Mouse (Mus musculus) liver, postnatal 0 days (tissue): ENCODE data around the gene H2-Q6. TPM values are rescaled to one million over a fixed set of nuclear protein-coding genes. Genes with fewer than 3 reads are reported as not detected.
"Not testable (repeated sequence)": the region's sequence is repeated elsewhere in the genome, so short reads cannot be mapped to it uniquely, and the experiment has no call there.

Source experiments
- ATAC-seq: fragments of 200-750 bp; cut with Nextera tagmentation; 2 replicates; pipeline ENCODE4 v1.8.0; 2017; ENCODE audit warnings: mild to moderate bottlenecking, moderate library complexity
- DNase-seq: peaks from one replicate; pipeline ENCODE4 v3.0.0-alpha.2; 2016
- H3K27ac ChIP-seq: fragments of 300-500 bp; sonication (generic); 2 replicates; pipeline ENCODE4 v1.5.1; 2014; ENCODE audit warnings: antibody characterized with exemption, moderate library complexity, mild to moderate bottlenecking, low read depth
- H3K27me3 ChIP-seq: fragments of 300-500 bp; sonication (generic); 2 replicates; pipeline ENCODE4 v1.6.1; 2014; ENCODE audit warnings: low read length, control low read depth, mixed read lengths; ENCODE audit not compliant: insufficient read depth
- H3K36me3 ChIP-seq: fragments of 300-500 bp; sonication (generic); replicated peaks from 2 replicates; pipeline ENCODE4 v1.6.1; 2014; ENCODE audit warnings: mild to moderate bottlenecking, control low read depth, low read length, moderate library complexity, mixed read lengths; ENCODE audit not compliant: insufficient read depth
- H3K4me1 ChIP-seq: fragments of 300-500 bp; sonication (generic); 2 replicates; pipeline ENCODE4 v1.6.1; 2014; ENCODE audit warnings: antibody characterized with exemption, mild to moderate bottlenecking, control low read depth; ENCODE audit not compliant: insufficient read depth
- H3K4me2 ChIP-seq: fragments of 300-500 bp; sonication (generic); 2 replicates; pipeline ENCODE4 v1.6.1; 2014; ENCODE audit warnings: low read depth, mild to moderate bottlenecking, low read length, moderate library complexity, mixed read lengths
- H3K4me3 ChIP-seq: fragments of 300-500 bp; sonication (generic); 2 replicates; pipeline ENCODE4 v1.5.1; 2014; ENCODE audit warnings: low read depth, low read length
- H3K9ac ChIP-seq: fragments of 300-500 bp; sonication (generic); replicated peaks from 2 replicates; pipeline ENCODE4 v1.6.1; 2014; ENCODE audit warnings: mild to moderate bottlenecking, moderate library complexity
- H3K9me3 ChIP-seq: fragments of 300-500 bp; sonication (generic); 2 replicates; pipeline ENCODE4 v1.6.1; 2016; ENCODE audit warnings: mild to moderate bottlenecking, control low read depth, low read length, mixed read lengths
- CTCF ChIP-seq: sonication (generic); IDR thresholded peaks from 2 replicates; pipeline ENCODE4 v1.5.1; 2016; ENCODE audit warnings: antibody characterized with exemption, low read depth
- WGBS: fragments of 180-500 bp; shearing (Covaris S2); extraction: QIAGEN DNeasy Blood & Tissue Kit; methylation state at CpG from one replicate; pipeline ENCODE4 v1.1.7; 2014; ENCODE audit not compliant: insufficient replicate concordance; 5-methylcytosine and 5-hydroxymethylcytosine counted together
- polyA plus RNA-seq: library from polyadenylated mRNA; unstranded; fragments of >200 nt; fragmentation: Nextera tagmentation; extraction: Ambion mirVana; gene quantifications from 2 replicates; pipeline ENCODE4 v1.2.1, GENCODE M21; 2015

Gene H2-Q6
- polyA plus RNA-seq, 1 experiment from 2014 or later: 3.7 TPM

DNA sequence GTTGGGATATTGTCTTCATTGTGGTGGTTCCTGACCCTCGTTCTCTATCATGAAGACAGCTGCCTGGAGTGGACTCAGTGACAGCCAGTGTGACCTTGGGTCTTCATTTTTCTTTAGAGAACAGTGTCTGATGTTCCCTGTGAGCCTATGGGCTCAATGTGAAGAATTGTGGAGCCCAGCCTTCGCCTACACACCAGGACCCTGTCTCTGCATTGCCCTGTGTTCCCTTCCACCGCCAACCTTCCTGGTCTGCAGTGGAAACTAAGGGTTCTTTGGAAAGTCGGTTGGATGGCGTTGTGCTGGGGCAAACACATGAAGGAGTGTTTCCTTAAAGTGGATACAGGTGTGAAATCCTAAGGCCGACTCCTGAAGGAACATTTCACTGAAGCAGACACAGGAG, 4.2 kb downstream of the H2-Q6 start:
- H3K4me2 ChIP-seq, H3K9ac ChIP-seq, H3K36me3 ChIP-seq, H3K4me1 ChIP-seq, H3K9me3 ChIP-seq, H3K4me3 ChIP-seq, H3K27ac ChIP-seq, ATAC-seq, DNase-seq: not testable (repeated sequence)
- WGBS: 79% methylated on average over 6 of the region's 6 CpGs
- peaks cover 12% of the 10 kb centered on the region for H3K27me3 ChIP-seq

GRCm38 (mm10) chr17:35430671-35431070, 6.0 kb downstream of the H2-Q6 start:
- H3K9me3 ChIP-seq, DNase-seq, ATAC-seq, H3K4me3 ChIP-seq, H3K36me3 ChIP-seq, H3K27me3 ChIP-seq, H3K27ac ChIP-seq, H3K4me2 ChIP-seq, H3K9ac ChIP-seq, H3K4me1 ChIP-seq: not testable (repeated sequence)
- WGBS: 76% methylated on average over 6 of the region's 6 CpGs

- not testable (repeated sequence) for DNase-seq, ATAC-seq, H3K36me3 ChIP-seq, H3K4me2 ChIP-seq, H3K27me3 ChIP-seq, H3K4me3 ChIP-seq, H3K27ac ChIP-seq, H3K9ac ChIP-seq, H3K4me1 ChIP-seq, H3K9me3 ChIP-seq
- 69% methylated on average over 2 of the region's 3 CpGs for WGBS
Measured at GRCm38 (mm10) chr17:35432167-35432566, 7.5 kb downstream of the H2-Q6 start.

DNA sequence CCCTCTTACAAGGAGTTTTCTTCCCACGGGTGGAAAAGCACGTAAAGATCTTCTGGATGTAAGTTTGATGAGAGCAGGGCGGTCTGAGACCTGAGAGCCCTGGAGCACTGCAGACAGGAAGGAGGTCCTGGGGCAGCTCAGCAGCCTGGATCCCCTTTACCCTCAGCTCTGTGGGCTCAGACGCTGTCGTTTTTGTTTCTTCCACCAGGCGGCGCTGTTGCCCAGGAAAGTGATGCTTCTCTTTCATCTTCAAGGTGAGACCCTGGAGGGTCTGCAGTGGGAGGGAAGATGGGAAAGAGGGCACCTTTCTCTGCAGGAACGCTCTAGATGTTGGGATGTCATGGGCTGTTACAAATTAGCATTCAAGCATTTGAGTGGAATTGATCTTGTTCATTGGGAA, 10.2 kb downstream of the H2-Q6 start:
- TF ChIP-seq CTCF: peak; percentile 73
- whole genome bisulfite sequencing: 9% methylated on average over 8 of the region's 8 CpGs
- not testable (repeated sequence) for ATAC-seq, H3K27me3 ChIP-seq, H3K4me3 ChIP-seq, H3K27ac ChIP-seq, H3K4me1 ChIP-seq, H3K36me3 ChIP-seq, H3K9ac ChIP-seq, H3K4me2 ChIP-seq, H3K9me3 ChIP-seq
- peak; percentile 61 for DNase-seq

GRCm38 (mm10) chr17:35435577-35435976, 10.9 kb downstream of the H2-Q6 start:
- H3K4me2 ChIP-seq, H3K9ac ChIP-seq, ATAC-seq, H3K36me3 ChIP-seq, H3K27ac ChIP-seq, H3K9me3 ChIP-seq, DNase-seq, H3K4me1 ChIP-seq, H3K4me3 ChIP-seq: not testable (repeated sequence)
- peaks cover 12% of the 10 kb centered on the region for H3K27me3 ChIP-seq
- 63% methylated on average over 3 of the region's 3 CpGs for WGBS

DNA sequence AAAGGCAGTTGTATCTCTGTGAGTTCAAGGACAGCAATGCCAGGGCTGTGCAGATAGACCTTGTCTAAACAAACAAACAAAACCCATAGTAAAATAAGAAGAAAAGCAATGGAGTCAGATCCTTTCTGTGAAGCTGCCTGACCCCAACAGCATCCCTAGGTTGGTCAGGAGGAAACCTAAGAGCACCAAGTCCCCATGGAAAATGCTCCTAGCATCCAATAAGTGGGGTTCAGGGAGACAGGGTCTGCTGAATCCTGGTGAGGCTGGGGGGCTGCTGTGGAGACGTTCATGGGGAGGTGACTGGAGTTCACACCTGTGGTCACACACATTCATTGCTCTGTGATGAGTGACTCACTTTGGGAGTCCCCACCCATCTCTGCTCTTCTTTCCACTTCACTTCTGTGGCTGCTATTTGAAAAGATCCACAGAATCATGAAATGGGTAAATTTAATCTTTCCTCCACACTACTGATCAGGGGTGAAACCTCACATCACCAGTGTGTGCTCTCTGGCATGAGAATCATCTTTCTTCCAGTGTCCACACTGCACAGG, 12.8 kb downstream of the H2-Q6 start:
- 58% methylated on average over 1 of the region's 1 CpGs for WGBS
- not testable (repeated sequence) for H3K9me3 ChIP-seq, H3K4me1 ChIP-seq, H3K4me2 ChIP-seq, DNase-seq, H3K9ac ChIP-seq, H3K27ac ChIP-seq, H3K4me3 ChIP-seq, H3K36me3 ChIP-seq, ATAC-seq
- H3K27me3 ChIP-seq: peaks cover 12% of the 10 kb centered on the region

DNA sequence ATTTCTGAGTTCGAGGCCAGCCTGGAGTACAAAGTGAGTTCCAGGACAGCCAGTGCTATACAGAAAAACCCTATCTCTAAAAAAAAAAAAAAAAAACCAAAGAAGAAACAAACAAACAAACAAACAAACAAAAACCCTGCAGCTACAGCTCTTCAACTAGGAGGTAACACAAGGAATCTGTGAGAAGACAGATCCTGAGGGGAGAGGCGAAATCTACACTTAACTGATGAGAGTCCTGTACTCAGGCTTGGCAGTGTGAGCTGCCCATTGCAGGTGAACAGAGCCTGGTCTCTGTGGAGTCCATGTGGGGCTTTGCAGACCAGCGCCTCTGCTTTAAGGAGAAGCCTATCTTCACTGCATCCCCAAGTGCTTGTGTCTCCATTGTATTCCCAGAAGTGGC, 13.7 kb downstream of the H2-Q6 start:
- not testable (repeated sequence) for H3K4me1 ChIP-seq, H3K9ac ChIP-seq, H3K27ac ChIP-seq, DNase-seq, H3K4me3 ChIP-seq, H3K9me3 ChIP-seq, H3K36me3 ChIP-seq, H3K4me2 ChIP-seq, ATAC-seq
- peaks cover 12% of the 10 kb centered on the region for H3K27me3 ChIP-seq
- 71% methylated on average over 1 of the region's 3 CpGs for WGBS

DNA sequence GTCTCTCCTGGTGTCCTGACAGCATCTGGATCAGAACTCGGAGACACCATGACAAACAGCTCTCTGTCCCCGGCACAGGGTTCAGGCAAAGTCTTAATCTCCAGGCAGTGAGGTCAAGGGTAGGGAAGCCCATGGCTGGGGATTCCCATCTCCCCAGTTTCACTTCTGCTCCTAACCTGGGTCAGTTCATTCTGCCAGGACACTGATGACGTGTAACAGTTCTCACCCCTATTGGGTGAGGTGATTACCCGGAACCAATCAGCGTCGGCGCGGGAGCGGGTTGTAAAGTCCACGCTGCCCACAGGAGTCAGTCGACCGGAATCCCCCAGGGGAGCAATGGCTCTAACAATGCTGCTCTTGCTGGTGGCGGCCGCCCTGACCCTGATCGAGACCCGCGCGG, 14.2 kb downstream of the H2-Q6 start, which contains the start of gene H2-Q7:
Gene H2-Q7, plus strand, starts transcription at position 271 of the 400 bp plus-strand sequence.
- peak; percentile 97 for ATAC-seq
- not testable (repeated sequence) for H3K9me3 ChIP-seq, H3K4me1 ChIP-seq, H3K36me3 ChIP-seq, H3K27ac ChIP-seq
- H3K9ac ChIP-seq: 0 out of 2 replicates have a peak within 1 kb of the TSS, but pooled peaks have one; percentile 45
- peaks cover 12% of the 10 kb centered on the region for H3K27me3 ChIP-seq
- H3K4me2 ChIP-seq: peak within 1 kb of the TSS; percentile 73
- peak; percentile 84 for DNase-seq
- H3K4me3 ChIP-seq: peak within 1 kb of the TSS; percentile 44
- WGBS: 6% methylated on average over 14 of the region's 18 CpGs

DNA sequence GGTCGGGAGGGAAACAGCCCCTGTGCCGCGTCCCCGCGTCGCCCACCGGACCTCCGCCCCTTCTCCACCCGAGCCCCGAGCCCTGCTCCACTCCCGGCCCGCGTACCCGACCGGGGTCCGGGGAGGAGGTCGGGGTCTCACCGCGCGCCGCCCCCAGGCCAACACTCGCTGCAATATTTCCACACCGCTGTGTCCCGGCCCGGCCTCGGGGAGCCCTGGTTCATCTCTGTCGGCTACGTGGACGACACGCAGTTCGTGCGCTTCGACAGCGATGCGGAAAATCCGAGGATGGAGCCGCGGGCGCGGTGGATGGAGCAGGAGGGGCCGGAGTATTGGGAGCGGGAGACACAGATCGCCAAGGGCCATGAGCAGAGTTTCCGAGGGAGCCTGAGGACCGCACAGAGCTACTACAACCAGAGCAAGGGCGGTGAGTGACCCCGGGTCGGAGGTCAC, 14.7 kb downstream of the H2-Q6 start:
- peak overlapping the region; percentile 73 for H3K4me2 ChIP-seq
- not testable (repeated sequence) for H3K27ac ChIP-seq, H3K36me3 ChIP-seq, DNase-seq, H3K9me3 ChIP-seq, H3K4me1 ChIP-seq
- H3K27me3 ChIP-seq: peaks cover 12% of the 10 kb centered on the region
- H3K4me3 ChIP-seq: peak overlapping the region; percentile 44
- H3K9ac ChIP-seq: 0 out of 2 replicates have a peak overlapping the region, but pooled peaks have one; percentile 45
- peak; percentile 62 for ATAC-seq
- 2% methylated on average over 41 of the region's 48 CpGs for WGBS
